ENCODE assay signal across 10 mouse cellular contexts in genomic region chr14:17904554-17904953, GRCm38 (mm10).
DNase-seq lines count a peak whose midpoint lies in the region; ATAC-seq lines count a peak whose summit lies in the region.
"Had no signal": no experiment of that assay in that cellular context is flagged by ENCODE, and none has a peak within 500 bp of the region (broad histone marks: within the 10 kb centered on the region; RNA-seq: fewer than 3 reads in every experiment).

No protein-coding gene starts in this region.

- no peaks in the 10 kb centered on the region for H3K27me3 ChIP-seq in kidney, embryonic 15.5 days
- H3K27me3 ChIP-seq: liver, embryonic 15.5 days; stomach, embryonic 15.5 days had no signal

- H3K27ac ChIP-seq in kidney, embryonic 15.5 days = no peak overlapping the region
- H3K27ac ChIP-seq: liver, embryonic 15.5 days; stomach, embryonic 15.5 days had no signal

- peak; percentile 24 for DNase-seq in adrenal gland, postnatal 10 days
- DNase-seq in adrenal gland, adult 8-10 months = no peak
- DNase-seq in kidney, adult 11 months = peak; percentile 12
- DNase-seq in ES-CJ7 (ENCODE audit: low read depth, low spot score) = peak; percentile 14
- peak; percentile 35 to 43 for DNase-seq in kidney, postnatal 25 days
- DNase-seq in spleen, postnatal 36 days (ENCODE audit: low spot score in 2 of 2) = no peak
- DNase-seq in layer of hippocampus, postnatal 14 days (ENCODE audit: low spot score in 2 of 2) = no peak

- H3K36me3 ChIP-seq in kidney, embryonic 15.5 days = no peaks in the 10 kb centered on the region
- H3K36me3 ChIP-seq: liver, embryonic 15.5 days; stomach, embryonic 15.5 days had no signal

- no peak overlapping the region for H3K4me2 ChIP-seq in kidney, embryonic 15.5 days
- H3K4me2 ChIP-seq: liver, embryonic 15.5 days; stomach, embryonic 15.5 days had no signal

- no peaks in the 10 kb centered on the region for H3K4me1 ChIP-seq in kidney, embryonic 15.5 days
- H3K4me1 ChIP-seq: liver, embryonic 15.5 days; stomach, embryonic 15.5 days had no signal

- WGBS in kidney, embryonic 15.5 days = 62% methylated on average over 1 of the region's 1 CpGs

- H3K9ac ChIP-seq in kidney, embryonic 15.5 days = no peak overlapping the region
- H3K9ac ChIP-seq: liver, embryonic 15.5 days; stomach, embryonic 15.5 days had no signal

- no peak for ATAC-seq in kidney, embryonic 15.5 days (replicated peaks; ENCODE audit: low FRiP score)

- no peaks in the 10 kb centered on the region for H3K9me3 ChIP-seq in kidney, embryonic 15.5 days (replicated peaks)
- H3K9me3 ChIP-seq: liver, embryonic 15.5 days; stomach, embryonic 15.5 days had no signal

- no peak overlapping the region for H3K4me3 ChIP-seq in kidney, embryonic 15.5 days (replicated peaks)
- H3K4me3 ChIP-seq: liver, embryonic 15.5 days; stomach, embryonic 15.5 days had no signal

Comparison
In these comparisons a context has a peak if more than half of its experiments do, and no peak if none do; other contexts are left out.
1. DNase-seq: peak in adrenal gland, postnatal 10 days (single experiment), kidney, adult 11 months (single experiment), ES-CJ7 (single experiment) and kidney, postnatal 25 days (2 of 2); none in adrenal gland, adult 8-10 months (single experiment), spleen, postnatal 36 days (0 of 2) and layer of hippocampus, postnatal 14 days (0 of 2).